In the genomic region with DNA sequence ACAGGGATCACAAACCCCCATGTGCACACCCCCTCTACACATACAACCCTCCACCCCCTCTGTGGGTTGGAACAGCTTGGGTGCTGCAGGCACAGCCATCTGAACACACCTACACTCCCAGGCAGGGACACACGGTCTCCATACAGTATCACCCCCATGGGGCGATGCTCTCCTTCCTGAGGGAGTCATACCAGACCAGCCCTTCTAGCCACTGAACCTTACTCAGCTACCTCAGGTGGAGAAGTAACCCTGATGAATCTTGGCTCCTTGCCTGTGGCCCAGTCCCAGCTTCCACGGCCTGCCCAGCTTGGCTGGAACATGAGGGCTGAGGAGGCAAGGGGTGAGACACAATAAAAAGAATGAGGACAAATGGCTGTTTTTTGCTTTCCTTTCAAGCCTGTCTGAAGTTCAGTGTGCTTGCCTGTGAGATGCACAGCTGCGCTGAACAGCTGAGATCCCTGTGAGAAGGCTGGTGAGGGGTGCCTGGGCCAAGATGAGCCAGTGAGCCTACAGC, we compare ENCODE assay signal across 11 mouse cellular contexts. TPM values are rescaled to one million over a fixed set of nuclear protein-coding genes. Genes with fewer than 3 reads are reported as not detected.
DNase-seq lines count a peak whose midpoint lies in the region; ATAC-seq lines count a peak whose summit lies in the region.
"Had no signal": no experiment of that assay in that cellular context is flagged by ENCODE, and none has a peak within 500 bp of the region (broad histone marks: within the 10 kb centered on the region; RNA-seq: fewer than 3 reads in every experiment).

No protein-coding gene starts in this region.

- no peak overlapping the region for H3K4me3 ChIP-seq in embryonic facial prominence, embryonic 13.5 days
- no peak overlapping the region for H3K4me3 ChIP-seq in embryonic facial prominence, embryonic 10.5 days
- H3K4me3 ChIP-seq in neural tube, embryonic 15.5 days (replicated peaks): no peak overlapping the region
- H3K4me3 ChIP-seq: erythroblast, embryonic 14.5 days; heart, embryonic 15.5 days; liver, embryonic 15.5 days had no signal

- no peak for ATAC-seq in embryonic facial prominence, embryonic 13.5 days (ENCODE audit: insufficient number of reproducible peaks, insufficient read depth, low FRiP score, low TSS enrichment, low read depth)
- ATAC-seq in neural tube, embryonic 15.5 days (ENCODE audit: low FRiP score): no peak

- H3K9ac ChIP-seq in embryonic facial prominence, embryonic 13.5 days: 0 out of 2 replicates have a peak overlapping the region, but pooled peaks have one; percentile 11
- H3K9ac ChIP-seq in neural tube, embryonic 15.5 days (replicated peaks): no peak overlapping the region
- H3K9ac ChIP-seq: heart, embryonic 15.5 days; liver, embryonic 15.5 days had no signal

- 85% methylated on average over 4 of the region's 4 CpGs for WGBS in embryonic facial prominence, embryonic 13.5 days
- 90% methylated on average over 4 of the region's 4 CpGs for WGBS in embryonic facial prominence, embryonic 10.5 days
- 61% methylated on average over 4 of the region's 4 CpGs for WGBS in neural tube, embryonic 15.5 days

- H3K4me2 ChIP-seq in embryonic facial prominence, embryonic 13.5 days: no peak overlapping the region
- H3K4me2 ChIP-seq in neural tube, embryonic 15.5 days: no peak overlapping the region
- H3K4me2 ChIP-seq: heart, embryonic 15.5 days; liver, embryonic 15.5 days had no signal

- H3K27ac ChIP-seq in embryonic facial prominence, embryonic 13.5 days: no peak overlapping the region
- no peak overlapping the region for H3K27ac ChIP-seq in embryonic facial prominence, embryonic 10.5 days (replicated peaks)
- H3K27ac ChIP-seq in neural tube, embryonic 15.5 days (replicated peaks): 0 out of 2 replicates have a peak overlapping the region, but pooled peaks have one; percentile 18
- H3K27ac ChIP-seq: heart, embryonic 15.5 days; liver, embryonic 15.5 days had no signal

- H3K4me1 ChIP-seq in embryonic facial prominence, embryonic 13.5 days: peaks cover 12% of the 10 kb centered on the region
- H3K4me1 ChIP-seq in embryonic facial prominence, embryonic 10.5 days: peaks cover 20% of the 10 kb centered on the region
- H3K4me1 ChIP-seq in neural tube, embryonic 15.5 days: peaks cover 27% of the 10 kb centered on the region

- H3K27me3 ChIP-seq in embryonic facial prominence, embryonic 13.5 days: peaks cover 20% of the 10 kb centered on the region
- H3K27me3 ChIP-seq in embryonic facial prominence, embryonic 10.5 days (replicated peaks; ENCODE audit: low read depth, poor library complexity, severe bottlenecking): peaks cover 51% of the 10 kb centered on the region
- H3K27me3 ChIP-seq in neural tube, embryonic 15.5 days (replicated peaks): 0 out of 2 replicates have a peak, but pooled peaks cover 5% of the 10 kb centered on the region

- DNase-seq in embryonic facial prominence, embryonic 10.5 days (ENCODE audit: low spot score): no peak
- DNase-seq in neural tube, embryonic 10.5 days (ENCODE audit: extremely low spot score, low spot score): no peak
- peak; percentile 76 to 78 for DNase-seq in layer of hippocampus, adult 8-10 months (ENCODE audit: low spot score in 2 of 2)
- DNase-seq in thymus, postnatal 10 days (ENCODE audit: low spot score in 2 of 2): peak; percentile 63 to 74
- no peak for DNase-seq in embryo, embryonic 9.5 days (ENCODE audit: extremely low spot score)
- no peak for DNase-seq in B cell, adult 2 months

- no peaks in the 10 kb centered on the region for H3K36me3 ChIP-seq in embryonic facial prominence, embryonic 13.5 days
- no peaks in the 10 kb centered on the region for H3K36me3 ChIP-seq in embryonic facial prominence, embryonic 10.5 days (replicated peaks)
- no peaks in the 10 kb centered on the region for H3K36me3 ChIP-seq in neural tube, embryonic 15.5 days
- H3K36me3 ChIP-seq: heart, embryonic 15.5 days; liver, embryonic 15.5 days had no signal

- H3K9me3 ChIP-seq in embryonic facial prominence, embryonic 13.5 days: no peaks in the 10 kb centered on the region
- no peaks in the 10 kb centered on the region for H3K9me3 ChIP-seq in embryonic facial prominence, embryonic 10.5 days
- no peaks in the 10 kb centered on the region for H3K9me3 ChIP-seq in neural tube, embryonic 15.5 days (replicated peaks)
- H3K9me3 ChIP-seq: heart, embryonic 15.5 days; liver, embryonic 15.5 days had no signal

RNA-seq across cellular contexts. Expression of a gene that starts 3.9 kb away (rescaled TPM):
- 8.4 and 8.6 TPM in 2 replicates for polyA plus RNA-seq in embryonic facial prominence, embryonic 13.5 days (2015; fragmentation: Nextera tagmentation; extraction: Ambion mirVana)
- 5.6 and 6.9 TPM in 2 replicates for polyA plus RNA-seq in embryonic facial prominence, embryonic 10.5 days (2016; fragmentation: Nextera tagmentation; extraction: Ambion mirVana)
- 30.9 and 34.7 TPM in 2 replicates for polyA plus RNA-seq in neural tube, embryonic 15.5 days (2015; fragmentation: Nextera tagmentation; extraction: Ambion mirVana)
- 100 to 1,000 TPM; 123 to 167 (median 149) TPM for total RNA-seq in layer of hippocampus, adult 8-10 months (2022)

RNA-seq across cellular contexts. Expression of a gene that starts 16.0 kb away (rescaled TPM):
- 0.96 and 1.0 TPM in 2 replicates for polyA plus RNA-seq in embryonic facial prominence, embryonic 13.5 days (2015; fragmentation: Nextera tagmentation; extraction: Ambion mirVana)
- 0.79 and 1.0 TPM in 2 replicates for polyA plus RNA-seq in embryonic facial prominence, embryonic 10.5 days (2016; fragmentation: Nextera tagmentation; extraction: Ambion mirVana)
- 0.47 and 3.3 TPM in 2 replicates for polyA plus RNA-seq in neural tube, embryonic 15.5 days (2015; fragmentation: Nextera tagmentation; extraction: Ambion mirVana)
- under 1 TPM in 3 of 4 experiments, not detected in 1; 0.45 to 0.55 (median 0.54) TPM for total RNA-seq in layer of hippocampus, adult 8-10 months (2022)

RNA-seq across cellular contexts. Expression of a gene that starts 32.7 kb away (rescaled TPM):
- polyA plus RNA-seq in embryonic facial prominence, embryonic 13.5 days (2015; fragmentation: Nextera tagmentation; extraction: Ambion mirVana): 14.4 and 14.5 TPM in 2 replicates
- 13.7 and 13.8 TPM in 2 replicates for polyA plus RNA-seq in embryonic facial prominence, embryonic 10.5 days (2016; fragmentation: Nextera tagmentation; extraction: Ambion mirVana)
- 9.1 and 10.1 TPM in 2 replicates for polyA plus RNA-seq in neural tube, embryonic 15.5 days (2015; fragmentation: Nextera tagmentation; extraction: Ambion mirVana)
- total RNA-seq in layer of hippocampus, adult 8-10 months (2022): 10 to 100 TPM in 3 of 4 experiments, 1 to 10 TPM in 1; 9.3 to 12.1 (median 11.3) TPM

RNA-seq across cellular contexts. Expression of a gene that starts 53.9 kb away (rescaled TPM):
- 1.3 and 1.6 TPM in 2 replicates for polyA plus RNA-seq in embryonic facial prominence, embryonic 13.5 days (2015; fragmentation: Nextera tagmentation; extraction: Ambion mirVana)
- polyA plus RNA-seq in embryonic facial prominence, embryonic 10.5 days (2016; fragmentation: Nextera tagmentation; extraction: Ambion mirVana): 1.3 and 1.4 TPM in 2 replicates
- polyA plus RNA-seq in neural tube, embryonic 15.5 days (2015; fragmentation: Nextera tagmentation; extraction: Ambion mirVana): 0.75 and 12.6 TPM in 2 replicates
- total RNA-seq in layer of hippocampus, adult 8-10 months (2022): 1 to 10 TPM; 6.0 to 8.9 (median 6.3) TPM

Comparison
In these comparisons a context has a peak if more than half of its experiments do, and no peak if none do; other contexts are left out.
1. DNase-seq: peak in layer of hippocampus, adult 8-10 months (2 of 2) and thymus, postnatal 10 days (2 of 2); none in embryonic facial prominence, embryonic 10.5 days (single experiment), neural tube, embryonic 10.5 days (single experiment), embryo, embryonic 9.5 days (single experiment) and B cell, adult 2 months (0 of 2).